Mouse (Mus musculus) liver, postnatal 0 days (tissue): Measurements from ENCODE around the gene Tma7.

Experiments
- CTCF ChIP-seq: sonication (generic); IDR thresholded peaks from 2 replicates; pipeline ENCODE4 v1.5.1; 2016; ENCODE audit warnings: antibody characterized with exemption, low read depth
- EP300 ChIP-seq: IDR thresholded peaks from 2 replicates; pipeline ENCODE4 v1.6.1; 2016; ENCODE audit warnings: antibody characterized with exemption, low read depth, mild to moderate bottlenecking

- TF ChIP-seq EP300 = no peak
- no peak for TF ChIP-seq CTCF
These were observed 22.6 kb upstream of the Tma7 start for GRCm38 (mm10) chr9:109105011-109105410.
